Mouse (Mus musculus): ENCODE data around the gene Omp. TPM values are rescaled to one million over a fixed set of nuclear protein-coding genes. Genes with fewer than 3 reads are reported as not detected.

The Omp gene
- total and polyA plus RNA-seq, 2 experiments from 2014 or later, result 0.29 to 0.31 TPM

GRCm38 (mm10) chr7:98158481-98158880 is 13.2 kb upstream of the Omp start:
- no peaks in the 10 kb centered on the region for H3K9me3 ChIP-seq (ENCODE audit: low read length)
- H3K27ac ChIP-seq (ENCODE audit: low read depth, low read length), result no peak overlapping the region
- no peaks in the 10 kb centered on the region for H3K4me1 ChIP-seq (ENCODE audit: insufficient read depth)
- H3K36me3 ChIP-seq (ENCODE audit: insufficient read depth), result peaks cover 18% of the 10 kb centered on the region
- no peak for TF ChIP-seq CTCF (IDR thresholded peaks at IDR 0.05; ENCODE audit: low read depth)
- no peak overlapping the region for H3K9ac ChIP-seq
- no peaks in the 10 kb centered on the region for H3K27me3 ChIP-seq (ENCODE audit: insufficient read depth, low read length)
- no peak overlapping the region for H3K4me2 ChIP-seq (ENCODE audit: low read depth)
- WGBS, result 63% methylated on average over 8 of the region's 8 CpGs
- DNase-seq, result no peak
- ATAC-seq, result no peak
- H3K4me3 ChIP-seq (ENCODE audit: low read depth, low read length), result no peak overlapping the region

DNA sequence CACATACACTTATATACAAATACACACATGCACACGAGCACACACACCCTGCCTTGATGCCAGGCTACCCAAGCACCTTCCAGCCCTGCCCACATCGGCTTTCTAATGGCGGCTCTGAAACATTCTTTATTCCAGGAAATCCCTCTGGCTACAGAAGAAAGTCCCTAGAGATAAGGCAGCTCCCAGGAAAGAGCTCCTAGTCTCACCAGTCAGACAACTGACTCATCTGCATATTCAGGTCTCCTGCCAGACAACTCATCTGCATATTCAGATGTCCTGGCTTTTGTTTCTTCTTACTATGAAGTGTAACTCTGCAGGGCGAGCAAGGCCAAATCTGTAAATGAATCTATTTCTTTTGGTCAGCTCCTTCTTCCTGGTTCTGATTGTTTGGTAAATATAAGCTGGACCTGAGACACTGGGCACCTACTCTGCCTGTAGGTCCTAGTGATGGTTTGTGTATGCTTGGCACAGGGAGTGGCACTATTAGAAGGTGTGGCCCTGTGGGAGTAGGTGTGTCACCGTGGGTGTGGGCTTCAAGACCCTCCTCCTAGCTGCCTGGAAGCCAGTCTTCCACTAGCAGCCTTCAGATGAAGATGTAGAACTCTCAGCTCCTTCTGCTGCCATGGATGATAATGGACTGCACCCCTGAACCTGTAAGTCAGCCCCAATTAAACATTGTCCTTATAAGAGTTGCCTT is 12.5 kb upstream of the Omp start:
- Histone ChIP-seq H3K9ac (no peak overlapping the region), H3K9me3 (ENCODE audit: low read length) (no peaks in the 10 kb centered on the region), H3K27me3 (ENCODE audit: insufficient read depth, low read length) (no peaks in the 10 kb centered on the region), H3K36me3 (ENCODE audit: insufficient read depth) (peaks cover 18% of the 10 kb centered on the region), H3K27ac (ENCODE audit: low read depth, low read length) (no peak overlapping the region), H3K4me3 (ENCODE audit: low read depth, low read length) (no peak overlapping the region), H3K4me1 (ENCODE audit: insufficient read depth) (no peaks in the 10 kb centered on the region), H3K4me2 (ENCODE audit: low read depth) (no peak overlapping the region)
- DNase-seq (no peak), ATAC-seq (no peak; the same call in 1 of the 2 replicates)
- 50% methylated on average over 5 of the region's 5 CpGs for WGBS
- no peak for TF ChIP-seq CTCF (IDR thresholded peaks at IDR 0.05; ENCODE audit: low read depth)

GRCm38 (mm10) chr7:98156280-98156665 is 11.0 kb upstream of the Omp start:
- no peaks in the 10 kb centered on the region for H3K27me3 ChIP-seq (ENCODE audit: insufficient read depth, low read length)
- ATAC-seq, result peak; percentile 16; the same call in 1 of the 2 replicates
- H3K9me3 ChIP-seq (ENCODE audit: low read length), result no peaks in the 10 kb centered on the region
- no peak overlapping the region for H3K27ac ChIP-seq (ENCODE audit: low read depth, low read length)
- H3K36me3 ChIP-seq (ENCODE audit: insufficient read depth), result peaks cover 18% of the 10 kb centered on the region
- no peak overlapping the region for H3K4me2 ChIP-seq (ENCODE audit: low read depth)
- H3K9ac ChIP-seq, result no peak overlapping the region
- TF ChIP-seq CTCF (IDR thresholded peaks at IDR 0.05; ENCODE audit: low read depth), result no peak
- H3K4me3 ChIP-seq (ENCODE audit: low read depth, low read length), result no peak overlapping the region
- DNase-seq, result no peak
- WGBS, result 44% methylated on average over 3 of the region's 3 CpGs
- no peaks in the 10 kb centered on the region for H3K4me1 ChIP-seq (ENCODE audit: insufficient read depth)

DNA sequence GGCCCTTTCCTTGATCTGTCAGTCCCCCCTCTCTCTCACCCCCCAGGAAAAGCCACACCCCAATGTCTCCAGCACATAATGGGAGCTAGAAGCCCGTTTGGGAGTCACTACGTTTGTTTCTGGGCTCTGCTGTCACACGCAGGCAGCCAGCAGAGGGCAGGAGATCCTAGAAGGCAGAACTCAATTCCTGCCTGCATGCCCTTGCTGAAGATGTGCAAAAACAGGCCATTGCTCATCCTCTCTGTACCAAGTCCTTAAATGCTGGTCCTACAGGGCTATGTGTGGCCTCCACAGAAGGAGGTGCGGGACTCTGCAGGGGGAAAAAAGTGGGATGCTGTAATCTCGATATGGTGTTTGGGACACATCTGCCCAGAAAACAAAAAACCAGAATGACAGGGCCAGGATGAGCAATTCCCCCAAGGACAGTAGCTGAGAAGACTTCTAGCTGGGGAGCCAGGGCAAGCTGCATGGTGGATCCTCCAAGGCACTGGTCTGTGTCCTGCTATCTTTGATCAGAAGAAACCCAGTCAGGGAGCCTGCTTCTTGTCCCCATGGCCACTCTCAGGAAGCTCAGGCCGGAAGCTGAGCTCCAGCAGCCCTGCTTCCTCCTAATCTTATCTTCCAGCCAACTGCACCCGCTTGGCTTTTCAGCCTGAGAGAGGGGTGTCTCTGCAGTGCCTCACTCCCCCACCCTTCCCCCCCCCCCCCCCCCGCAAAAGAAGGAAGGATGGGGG is 10.4 kb upstream of the Omp start:
- no peak overlapping the region for H3K27ac ChIP-seq (ENCODE audit: low read depth, low read length)
- no peak overlapping the region for H3K4me2 ChIP-seq (ENCODE audit: low read depth)
- H3K9ac ChIP-seq, result no peak overlapping the region
- H3K4me1 ChIP-seq (ENCODE audit: insufficient read depth), result no peaks in the 10 kb centered on the region
- H3K36me3 ChIP-seq (ENCODE audit: insufficient read depth), result peaks cover 13% of the 10 kb centered on the region
- no peaks in the 10 kb centered on the region for H3K9me3 ChIP-seq (ENCODE audit: low read length)
- ATAC-seq (peak; percentile 80), DNase-seq (peak; percentile 81)
- peak; percentile 92 for TF ChIP-seq CTCF (IDR thresholded peaks at IDR 0.05; ENCODE audit: low read depth)
- 23% methylated on average over 7 of the region's 8 CpGs for WGBS
- H3K4me3 ChIP-seq (ENCODE audit: low read depth, low read length), result no peak overlapping the region
- H3K27me3 ChIP-seq (ENCODE audit: insufficient read depth, low read length), result no peaks in the 10 kb centered on the region

- H3K27ac ChIP-seq (ENCODE audit: low read depth, low read length), result no peak overlapping the region
- H3K9ac ChIP-seq, result no peak overlapping the region
- no peaks in the 10 kb centered on the region for H3K4me1 ChIP-seq (ENCODE audit: insufficient read depth)
- H3K36me3 ChIP-seq (ENCODE audit: insufficient read depth), result peaks cover 7% of the 10 kb centered on the region; the same call in 1 of the 2 replicates
- no peak for TF ChIP-seq CTCF (IDR thresholded peaks at IDR 0.05; ENCODE audit: low read depth)
- no peaks in the 10 kb centered on the region for H3K9me3 ChIP-seq (ENCODE audit: low read length)
- WGBS, result 85% methylated on average over 5 of the region's 5 CpGs
- H3K4me3 ChIP-seq (ENCODE audit: low read depth, low read length), result no peak overlapping the region
- H3K4me2 ChIP-seq (ENCODE audit: low read depth), result no peak overlapping the region
- DNase-seq, result no peak
- no peak for ATAC-seq
- H3K27me3 ChIP-seq (ENCODE audit: insufficient read depth, low read length), result no peaks in the 10 kb centered on the region
Observed at GRCm38 (mm10) chr7:98153892-98154291, 8.6 kb upstream of the Omp start.

GRCm38 (mm10) chr7:98153345-98153744 is 8.0 kb upstream of the Omp start:
- ATAC-seq (no peak), DNase-seq (no peak)
- Histone ChIP-seq H3K4me1 (ENCODE audit: insufficient read depth) (no peaks in the 10 kb centered on the region), H3K9me3 (ENCODE audit: low read length) (no peaks in the 10 kb centered on the region), H3K9ac (no peak overlapping the region), H3K27ac (ENCODE audit: low read depth, low read length) (no peak overlapping the region), H3K27me3 (ENCODE audit: insufficient read depth, low read length) (no peaks in the 10 kb centered on the region), H3K4me2 (ENCODE audit: low read depth) (no peak overlapping the region), H3K4me3 (ENCODE audit: low read depth, low read length) (no peak overlapping the region), H3K36me3 (ENCODE audit: insufficient read depth) (peaks cover 7% of the 10 kb centered on the region; the same call in 1 of the 2 replicates)
- TF ChIP-seq CTCF (IDR thresholded peaks at IDR 0.05; ENCODE audit: low read depth), result peak; percentile 43; the same call in 1 of the 2 replicates
- 48% methylated on average over 3 of the region's 3 CpGs for WGBS

- no peak overlapping the region for H3K4me3 ChIP-seq (ENCODE audit: low read depth, low read length)
- no peak for DNase-seq
- no peaks in the 10 kb centered on the region for H3K27me3 ChIP-seq (ENCODE audit: insufficient read depth, low read length)
- no peaks in the 10 kb centered on the region for H3K4me1 ChIP-seq (ENCODE audit: insufficient read depth)
- WGBS, result 60% methylated on average over 8 of the region's 8 CpGs
- peaks cover 7% of the 10 kb centered on the region; the same call in 1 of the 2 replicates for H3K36me3 ChIP-seq (ENCODE audit: insufficient read depth)
- H3K9ac ChIP-seq, result no peak overlapping the region
- no peak for TF ChIP-seq CTCF (IDR thresholded peaks at IDR 0.05; ENCODE audit: low read depth)
- H3K27ac ChIP-seq (ENCODE audit: low read depth, low read length), result no peak overlapping the region
- ATAC-seq, result no peak
- no peaks in the 10 kb centered on the region for H3K9me3 ChIP-seq (ENCODE audit: low read length)
- H3K4me2 ChIP-seq (ENCODE audit: low read depth), result no peak overlapping the region
Observed at GRCm38 (mm10) chr7:98152400-98152799, 7.1 kb upstream of the Omp start.
